Mouse (Mus musculus) heart, adult 2 months (tissue): ENCODE results near the gene Nlk.

Source experiments
- CTCF ChIP-seq: fragments of 200-600 bp; IDR thresholded peaks from 2 replicates; pipeline ENCODE4 v1.8.1; 2022; ENCODE audit warnings: antibody characterized with exemption, mild to moderate bottlenecking, moderate library complexity
- EP300 ChIP-seq: fragments of 200-500 bp; IDR thresholded peaks from 2 replicates; pipeline ENCODE4 v1.6.1; 2011; ENCODE audit warnings: low read depth, low read length, control low read depth; ENCODE audit not compliant: insufficient read depth
- POLR2A ChIP-seq: fragments of 200-500 bp; IDR thresholded peaks from 2 replicates; pipeline ENCODE4 v1.6.1; 2011; ENCODE audit warnings: mild to moderate bottlenecking, low read depth, low read length, control low read depth; ENCODE audit not compliant: insufficient read depth

DNA sequence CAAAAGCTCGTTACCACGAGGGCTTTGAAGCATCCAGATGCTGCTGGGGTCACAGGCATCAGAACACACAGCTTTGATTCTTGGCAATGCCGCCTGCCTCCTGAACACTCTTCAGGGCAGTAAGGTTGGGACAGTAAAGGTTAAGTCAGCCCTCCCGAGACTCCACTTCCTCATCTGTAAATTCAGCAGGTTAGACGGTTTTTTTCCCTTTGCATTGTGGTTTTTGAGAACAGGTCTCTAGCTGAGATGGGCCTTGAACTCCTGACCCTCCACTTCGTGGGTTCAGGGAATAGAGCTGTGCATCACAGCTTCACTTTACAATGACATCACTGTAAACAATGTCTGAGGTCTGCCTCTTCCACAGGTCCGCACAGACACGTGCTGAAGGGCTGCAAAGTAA is 152.0 kb downstream of the Nlk start:
- TF ChIP-seq CTCF, result no peak
- TF ChIP-seq POLR2A, result no peak
- no peak for TF ChIP-seq EP300
